9 mouse cellular contexts compared by ENCODE assay signal in the genomic region with DNA sequence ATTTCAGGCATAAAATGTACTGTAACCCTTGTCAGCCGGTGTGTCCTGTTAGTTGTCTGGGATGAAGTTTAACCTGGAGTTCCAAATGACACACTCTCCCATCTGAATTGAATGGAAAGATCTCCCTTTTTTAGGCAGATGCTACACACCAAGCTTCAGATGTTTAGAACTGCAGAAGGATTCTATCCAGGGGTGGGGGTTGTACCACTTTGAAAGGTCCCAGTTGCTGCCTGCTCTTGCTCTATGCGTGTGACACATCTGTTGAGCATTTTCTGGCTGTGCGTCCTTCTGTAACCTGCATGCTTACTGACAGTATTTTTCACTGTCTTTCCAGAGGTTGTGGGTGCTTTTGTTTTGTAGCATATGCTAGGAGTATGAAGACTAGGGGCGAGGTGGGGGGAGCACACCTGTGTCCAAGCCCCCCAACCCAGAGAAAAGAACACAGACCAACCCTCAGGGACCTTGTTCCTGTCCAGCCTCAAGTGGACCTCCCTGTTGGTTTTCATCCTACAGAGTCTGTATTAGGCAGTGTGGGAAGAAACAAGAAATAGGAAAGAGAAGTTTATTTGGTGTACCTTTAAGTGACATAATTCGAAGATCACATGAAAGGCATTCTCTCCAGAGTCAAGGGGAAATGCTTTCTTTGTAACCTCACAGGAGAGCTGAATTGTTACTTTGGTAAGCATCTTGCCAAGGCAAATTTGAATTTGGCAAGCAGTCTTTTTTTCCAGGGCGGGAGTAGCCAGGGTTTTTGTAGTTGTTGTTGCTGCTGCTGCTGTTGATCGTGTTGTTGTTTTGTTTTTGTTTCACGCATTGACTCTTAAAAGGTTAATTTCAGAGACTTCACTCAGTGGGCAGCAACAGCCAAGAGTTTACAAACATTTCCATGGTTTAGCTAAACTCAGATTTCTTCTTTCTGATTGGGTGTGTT. TPM values are rescaled to one million over a fixed set of nuclear protein-coding genes. Genes with fewer than 3 reads are reported as not detected.
DNase-seq lines count a peak whose midpoint lies in the region; ATAC-seq and TF ChIP-seq lines count a peak whose summit lies in the region.
"Had no signal": no experiment of that assay in that cellular context is flagged by ENCODE, and none has a peak within 500 bp of the region (broad histone marks: within the 10 kb centered on the region; RNA-seq: fewer than 3 reads in every experiment).

No protein-coding gene starts in this region.

- 55% methylated on average over 8 of the region's 8 CpGs for WGBS in liver, adult 2 months
- 35% methylated on average over 8 of the region's 8 CpGs for WGBS in forebrain, postnatal 0 days
- 46% methylated on average over 8 of the region's 8 CpGs for WGBS in intestine, embryonic 16.5 days

- no peak for ATAC-seq in forebrain, postnatal 0 days
- ATAC-seq in intestine, embryonic 16.5 days: no peak
- ATAC-seq in activated CD4-positive, CD25-positive, alpha-beta regulatory T cell, adult 4 months: no peak
- no peak for ATAC-seq in erythroid progenitor cell, adult 5-6 weeks (replicated peaks; ENCODE audit: low FRiP score, poor library complexity, severe bottlenecking)

- H3K9ac ChIP-seq in liver, adult 2 months (ENCODE audit: low read depth, low read length): no peak overlapping the region
- H3K9ac ChIP-seq in forebrain, postnatal 0 days: peak overlapping the region; percentile 14; the same call in 1 of the 2 replicates
- H3K9ac ChIP-seq in intestine, embryonic 16.5 days (ENCODE audit: low read depth, low read length): peak overlapping the region; percentile 73

- H3K4me2 ChIP-seq in forebrain, postnatal 0 days (ENCODE audit: low read depth): peak overlapping the region; percentile 53
- peak overlapping the region; percentile 70 for H3K4me2 ChIP-seq in intestine, embryonic 16.5 days (ENCODE audit: low read depth, low read length)

- no peaks in the 10 kb centered on the region for H3K9me3 ChIP-seq in forebrain, postnatal 0 days (ENCODE audit: low read length)
- 0 out of 2 replicates have a peak, but pooled peaks cover under 1% of the 10 kb centered on the region for H3K9me3 ChIP-seq in intestine, embryonic 16.5 days (ENCODE audit: control insufficient read depth, low read length)

- H3K4me3 ChIP-seq in liver, adult 2 months (ENCODE audit: insufficient read depth, low read depth, low read length): no peak overlapping the region
- H3K4me3 ChIP-seq in forebrain, postnatal 0 days (ENCODE audit: low read depth, low read length): peak overlapping the region; percentile 35
- H3K4me3 ChIP-seq in intestine, embryonic 16.5 days (ENCODE audit: low read length): peak overlapping the region; percentile 50

- H3K36me3 ChIP-seq in liver, adult 2 months (ENCODE audit: control insufficient read depth, insufficient read depth, low read length): 0 out of 2 replicates have a peak, but pooled peaks cover 4% of the 10 kb centered on the region
- H3K36me3 ChIP-seq in forebrain, postnatal 0 days (ENCODE audit: insufficient read depth): no peaks in the 10 kb centered on the region
- 0 out of 2 replicates have a peak, but pooled peaks cover 2% of the 10 kb centered on the region for H3K36me3 ChIP-seq in intestine, embryonic 16.5 days (ENCODE audit: control insufficient read depth, insufficient read depth, low read length)

- TF ChIP-seq CTCF in liver, adult 2 months (IDR thresholded peaks at IDR 0.05; ENCODE audit: low read depth, low read length): no peak
- TF ChIP-seq CTCF in forebrain, postnatal 0 days (IDR thresholded peaks at IDR 0.05; ENCODE audit: low read depth): no peak

- DNase-seq in liver, adult 2 months (ENCODE audit: extremely low read depth, low read depth, low spot score): peak; percentile 60
- no peak for DNase-seq in liver
- peak; percentile 23 for DNase-seq in forebrain, postnatal 0 days
- DNase-seq in lung, postnatal 10 days: peak; percentile 55
- DNase-seq in c-Kit-positive CD71-positive TER-119-positive erythroid progenitor cells, embryonic 14.5 days (ENCODE audit: low spot score): no peak

- no peak overlapping the region; the same call in 1 of the 2 replicates for H3K27ac ChIP-seq in liver, adult 2 months (replicated peaks; ENCODE audit: insufficient read depth, low read depth, low read length)
- peak overlapping the region; percentile 29; the same call in 1 of the 2 replicates for H3K27ac ChIP-seq in forebrain, postnatal 0 days (ENCODE audit: low read depth, low read length)
- peak overlapping the region; percentile 97 for H3K27ac ChIP-seq in intestine, embryonic 16.5 days (ENCODE audit: low read length)

- H3K79me2 ChIP-seq in liver, adult 2 months (ENCODE audit: control insufficient read depth, insufficient read depth, low read length): no peaks in the 10 kb centered on the region

- no peaks in the 10 kb centered on the region for H3K27me3 ChIP-seq in liver, adult 2 months (ENCODE audit: control insufficient read depth, insufficient read depth, low read length)
- H3K27me3 ChIP-seq in forebrain, postnatal 0 days (ENCODE audit: insufficient read depth, low read length): no peaks in the 10 kb centered on the region
- no peaks in the 10 kb centered on the region for H3K27me3 ChIP-seq in intestine, embryonic 16.5 days (replicated peaks; ENCODE audit: control insufficient read depth, insufficient read depth, low read length)
- H3K27me3 ChIP-seq: Patski had no signal

- peaks cover 12% of the 10 kb centered on the region for H3K4me1 ChIP-seq in liver, adult 2 months (ENCODE audit: control insufficient read depth, insufficient read depth, low read length)
- H3K4me1 ChIP-seq in forebrain, postnatal 0 days (ENCODE audit: insufficient read depth): peaks cover 6% of the 10 kb centered on the region; the same call in 1 of the 2 replicates
- peaks cover 39% of the 10 kb centered on the region for H3K4me1 ChIP-seq in intestine, embryonic 16.5 days (ENCODE audit: control insufficient read depth, insufficient read depth, low read length)

- TF ChIP-seq POLR2A in liver, adult 2 months (IDR thresholded peaks at IDR 0.05; ENCODE audit: extremely low read depth, insufficient read depth, low read length): no peak

RNA-seq across cellular contexts. Expression of gene Naa20, which starts 40.4 kb away (rescaled TPM):
- 25.8 and 29.2 TPM in 2 replicates for total RNA-seq in liver, adult 2 months (2014; rRNA removed)
- 14.4 and 14.6 TPM in 2 replicates for polyA plus RNA-seq in liver, adult 2 months (2012; rRNA removed)
- 124 and 145 TPM in 2 replicates for total RNA-seq in forebrain, postnatal 0 days (2014; rRNA removed)
- polyA plus RNA-seq in forebrain, postnatal 0 days (2015; fragmentation: Nextera tagmentation; extraction: Ambion mirVana): 152 and 176 TPM in 2 replicates
- polyA plus RNA-seq in intestine, embryonic 16.5 days (2015; fragmentation: Nextera tagmentation; extraction: Ambion mirVana): 137 TPM in 2 replicates
- polyA plus RNA-seq in activated CD4-positive, CD25-positive, alpha-beta regulatory T cell, adult 4 months (2017; shearing (Covaris generic)): 100 to 1,000 TPM; 124 to 131 TPM
- 8.3 and 9.6 TPM in 2 replicates for total RNA-seq in erythroid progenitor cell, adult 5-6 weeks (2015; ENCODE audit: low replicate concordance)
- 18.1 and 19.7 TPM in 2 replicates for total RNA-seq in erythroid progenitor cell, adult 5-6 weeks (2017; ENCODE audit: low replicate concordance)

Comparison
In these comparisons a context has a peak if more than half of its experiments do, and no peak if none do; other contexts are left out.
1. DNase-seq: peak in liver, adult 2 months (single experiment), forebrain, postnatal 0 days (single experiment) and lung, postnatal 10 days (single experiment); none in liver (single experiment) and c-Kit-positive CD71-positive TER-119-positive erythroid progenitor cells, embryonic 14.5 days (single experiment).